Mouse (Mus musculus) CH12.LX (cell line): ENCODE measurements at regions not wholly inside any gene's neighbourhood (a gene's known extent, or its start where the extent isn't known, plus 50 kb on each side); places are given as distances from the start of the nearest gene placed in this dataset.

ENCODE experiments used
- DNase-seq: peaks from one replicate; pipeline ENCODE4 v3.0.0-alpha.2; 2013; ENCODE audit errors: extremely low read depth
- H3K27ac ChIP-seq: 2 replicates; pipeline ENCODE4 v1.5.1; 2012; ENCODE audit warnings: low read depth, mild to moderate bottlenecking, control low read depth, moderate library complexity; ENCODE audit not compliant: insufficient read depth
- H3K27me3 ChIP-seq: replicated peaks from 2 replicates; pipeline ENCODE3; 2012; ENCODE audit warnings: inconsistent platforms
- H3K36me3 ChIP-seq, 2 experiments: replicated peaks in 1 of 2; 2 replicates each; pipeline versions ENCODE3 to v1.6.1; 2012; ENCODE audit warnings: inconsistent platforms in 1 of 2, low read length in 1 of 2, mild to moderate bottlenecking in 1 of 2, mixed read lengths in 1 of 2, moderate library complexity in 1 of 2; ENCODE audit not compliant: control insufficient read depth in 1 of 2, insufficient read depth in 1 of 2
- H3K4me1 ChIP-seq, 2 experiments: 2 replicates each; pipeline ENCODE4 v1.6.1; 2012; ENCODE audit warnings: inconsistent platforms in 1 of 2, moderate library complexity in 1 of 2; ENCODE audit not compliant: insufficient read depth in 2 of 2, control insufficient read depth in 1 of 2
- H3K4me2 ChIP-seq: 2 replicates; pipeline ENCODE4 v1.6.1; 2012; ENCODE audit warnings: low read depth, mild to moderate bottlenecking, control low read depth; ENCODE audit not compliant: poor library complexity, insufficient read depth, severe bottlenecking
- H3K4me3 ChIP-seq, 3 experiments: fragments of 150-350 bp in 1 of 3; sonication (generic) in 1 of 3; replicated peaks in 1 of 3; 2 replicates each; pipeline versions ENCODE3 to v1.5.1; 2011 to 2012; ENCODE audit warnings: low read depth in 2 of 3, low read length in 2 of 3, mild to moderate bottlenecking in 2 of 3, moderate library complexity in 2 of 3, control low read depth in 1 of 3, improper control_type of control experiment in 1 of 3, inconsistent platforms in 1 of 3, mixed read lengths in 1 of 3; ENCODE audit not compliant: poor library complexity in 1 of 3
- H3K79me2 ChIP-seq: replicated peaks from 2 replicates; pipeline ENCODE4 v1.6.1; 2012; ENCODE audit warnings: mild to moderate bottlenecking, moderate library complexity; ENCODE audit not compliant: control insufficient read depth, poor library complexity, insufficient read depth, severe bottlenecking; ENCODE audit errors: extremely low read depth
- H3K9ac ChIP-seq: 2 replicates; pipeline ENCODE4 v1.6.1; 2012; ENCODE audit warnings: low read depth, mild to moderate bottlenecking, control low read depth, moderate library complexity; ENCODE audit not compliant: insufficient read depth
- H3K9me3 ChIP-seq: replicated peaks from 2 replicates; pipeline ENCODE3; 2012; ENCODE audit warnings: low read length, inconsistent platforms, mixed read lengths
- BHLHE40 ChIP-seq: IDR thresholded peaks from 2 replicates; pipeline ENCODE4 v1.6.1; 2011; ENCODE audit warnings: mild to moderate bottlenecking, low read depth, low read length, improper control_type of control experiment
- CHD1 ChIP-seq: IDR thresholded peaks from 2 replicates; pipeline ENCODE4 v1.6.1; 2012; ENCODE audit warnings: low read depth, low read length, improper control_type of control experiment, inconsistent platforms
- CHD2 ChIP-seq: IDR thresholded peaks from 2 replicates; pipeline ENCODE4 v1.6.1; 2011; ENCODE audit warnings: low read length, improper control_type of control experiment
- ELF1 ChIP-seq: IDR thresholded peaks from 2 replicates; pipeline ENCODE4 v1.6.1; 2014; ENCODE audit warnings: low read depth, mild to moderate bottlenecking, inconsistent platforms, low read length, improper control_type of control experiment
- ETS1 ChIP-seq: conservative IDR thresholded peaks from 2 replicates; pipeline ENCODE4 v1.6.1; 2012; ENCODE audit warnings: low read depth, mild to moderate bottlenecking, inconsistent platforms, low read length, improper control_type of control experiment, moderate library complexity
- GABPA ChIP-seq: IDR thresholded peaks from 2 replicates; pipeline ENCODE4 v1.6.1; 2012; ENCODE audit warnings: low read depth, low read length, improper control_type of control experiment, inconsistent platforms; ENCODE audit not compliant: insufficient replicate concordance
- IRF4 ChIP-seq: IDR thresholded peaks from 2 replicates; pipeline ENCODE4 v1.6.1; 2014; ENCODE audit warnings: low read depth, mild to moderate bottlenecking, inconsistent platforms, low read length, improper control_type of control experiment
- KAT2A ChIP-seq: IDR thresholded peaks from 2 replicates; pipeline ENCODE4 v1.6.1; 2012; ENCODE audit warnings: low read length, improper control_type of control experiment, inconsistent platforms; ENCODE audit not compliant: insufficient replicate concordance
- MAFK ChIP-seq: IDR thresholded peaks from 2 replicates; pipeline ENCODE4 v1.6.1; 2011; ENCODE audit warnings: low read length, improper control_type of control experiment; ENCODE audit not compliant: insufficient replicate concordance
- MAZ ChIP-seq: IDR thresholded peaks from 2 replicates; pipeline ENCODE4 v1.6.1; 2012; ENCODE audit warnings: low read depth, mild to moderate bottlenecking, inconsistent platforms, low read length, improper control_type of control experiment, moderate library complexity
- MYC ChIP-seq: IDR thresholded peaks from 2 replicates; pipeline ENCODE4 v1.6.1; 2011; ENCODE audit warnings: low read depth, mild to moderate bottlenecking, improper control_type of control experiment, low read length
- NELFE ChIP-seq: IDR thresholded peaks from 2 replicates; pipeline ENCODE4 v1.6.1; 2011; ENCODE audit warnings: low read depth, low read length, improper control_type of control experiment
- PAX5 ChIP-seq: IDR thresholded peaks from 2 replicates; pipeline ENCODE4 v1.6.1; 2012; ENCODE audit warnings: low read length, inconsistent platforms, mixed read lengths
- POLR2AphosphoS2 ChIP-seq: IDR thresholded peaks from 2 replicates; pipeline ENCODE4 v1.6.1; 2011; ENCODE audit warnings: low read depth, low read length, improper control_type of control experiment
- RAD21 ChIP-seq: IDR thresholded peaks from 2 replicates; pipeline ENCODE4 v1.6.1; 2011; ENCODE audit warnings: low read depth, mild to moderate bottlenecking, low read length, improper control_type of control experiment, moderate library complexity
- RCOR1 ChIP-seq: conservative IDR thresholded peaks from 2 replicates; pipeline ENCODE4 v1.6.1; 2012; ENCODE audit warnings: low read depth, mild to moderate bottlenecking, inconsistent platforms, low read length, improper control_type of control experiment
- SIN3A ChIP-seq: IDR thresholded peaks from 2 replicates; pipeline ENCODE4 v1.6.1; 2012; ENCODE audit warnings: low read length, improper control_type of control experiment, inconsistent platforms
- SMC3 ChIP-seq: IDR thresholded peaks from 2 replicates; pipeline ENCODE4 v1.6.1; 2011; ENCODE audit warnings: low read depth, low read length, improper control_type of control experiment
- TBP ChIP-seq: conservative IDR thresholded peaks from 2 replicates; pipeline ENCODE4 v1.6.1; 2011; ENCODE audit warnings: low read depth, low read length, improper control_type of control experiment
- TCF12 ChIP-seq: IDR thresholded peaks from 2 replicates; pipeline ENCODE4 v1.6.1; 2014; ENCODE audit warnings: low read depth, mild to moderate bottlenecking, inconsistent platforms, low read length, improper control_type of control experiment
- USF2 ChIP-seq: conservative IDR thresholded peaks from 2 replicates; pipeline ENCODE4 v1.6.1; 2011; ENCODE audit warnings: low read depth, low read length, improper control_type of control experiment
- ZC3H11A ChIP-seq: IDR thresholded peaks from 2 replicates; pipeline ENCODE4 v1.6.1; 2012; ENCODE audit warnings: low read depth, mild to moderate bottlenecking, inconsistent platforms, low read length, improper control_type of control experiment
- ZNF384 ChIP-seq: IDR thresholded peaks from 2 replicates; pipeline ENCODE4 v1.6.1; 2012; ENCODE audit warnings: low read depth, low read length, improper control_type of control experiment, inconsistent platforms
- dilution Hi-C: fragments of 300-500 bp; cut with MboI; formaldehyde crosslinking; loops from 2 replicates; pipeline ENCODE4 v1.14.3; 2020; ENCODE audit warnings: low sequenced_read_pairs; ENCODE audit not compliant: extremely low pct_unique_long_range_greater_than_20kb, extremely low pct_ligation_motif_present
- in situ Hi-C: fragments of 300-500 bp; cut with MboI; formaldehyde crosslinking; loops from 3 replicates; pipeline ENCODE4 v1.14.3; 2019; ENCODE audit warnings: low sequenced_read_pairs, low pct_ligation_motif_present, low pct_unique_long_range_greater_than_20kb, mixed read lengths

DNA sequence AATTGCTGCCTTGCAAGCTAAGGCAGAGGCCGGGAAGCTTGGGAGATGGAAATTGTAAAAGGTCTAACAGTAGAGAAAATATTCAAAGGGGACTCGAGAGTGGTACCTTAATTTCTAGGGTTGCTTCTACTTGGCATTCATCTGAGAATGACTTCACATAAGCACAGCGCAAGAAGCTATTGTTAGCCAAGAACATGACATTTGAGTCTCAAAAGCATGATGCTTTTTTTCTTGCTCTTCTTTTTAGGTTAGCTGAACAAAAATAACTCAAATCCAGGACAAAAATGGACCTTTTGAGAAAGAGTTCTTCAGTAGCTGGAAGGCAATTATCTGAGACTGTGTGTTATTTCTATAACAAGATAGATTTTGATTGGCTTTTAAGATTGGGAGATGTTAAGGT, 1042.0 kb upstream of the Cited2 start:
- DNase-seq = no peak
- H3K9ac ChIP-seq = no peak overlapping the region
- no peaks in the 10 kb centered on the region for H3K79me2 ChIP-seq
- dilution Hi-C loops = no loop called here
- no peak for TF ChIP-seq NELFE
- TF ChIP-seq GABPA = no peak
- no peak for TF ChIP-seq BHLHE40
- TF ChIP-seq POLR2AphosphoS2 = no peak
- TF ChIP-seq MAZ = no peak
- no peak for TF ChIP-seq RAD21
- TF ChIP-seq PAX5 = no peak
- TF ChIP-seq TBP = no peak
- no peak for TF ChIP-seq TCF12
- no peak for TF ChIP-seq CHD2
- H3K27ac ChIP-seq = no peak overlapping the region
- in situ Hi-C loops = no loop called here
- H3K4me1 ChIP-seq = no peaks in the 10 kb centered on the region
- H3K4me3 ChIP-seq = no peak overlapping the region
- no peaks in the 10 kb centered on the region for H3K36me3 ChIP-seq
- no peaks in the 10 kb centered on the region for H3K27me3 ChIP-seq
- no peak overlapping the region for H3K4me2 ChIP-seq
- H3K9me3 ChIP-seq = no peaks in the 10 kb centered on the region

DNA sequence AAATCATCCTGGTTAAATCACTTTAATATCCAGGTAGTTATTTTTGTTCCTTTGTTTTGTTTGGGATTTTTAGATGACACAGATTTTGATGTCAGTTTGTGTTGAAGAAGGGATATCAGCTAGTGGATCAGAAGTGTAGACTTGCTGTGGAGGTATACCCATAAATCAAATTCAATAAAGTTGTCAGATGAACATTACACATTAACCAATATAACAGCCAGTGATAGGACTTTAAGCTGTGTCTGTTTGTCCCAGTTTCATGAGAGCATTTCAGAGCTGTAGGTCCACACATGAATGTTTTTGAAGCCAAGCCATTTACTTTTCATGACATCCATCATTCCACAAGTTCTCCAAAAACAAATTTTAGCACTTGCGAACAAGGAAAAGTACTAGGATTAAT, 1037.7 kb upstream of the Cited2 start:
- Histone ChIP-seq H3K4me3 (no peak overlapping the region), H3K79me2 (no peaks in the 10 kb centered on the region), H3K4me2 (no peak overlapping the region), H3K27ac (no peak overlapping the region), H3K27me3 (no peaks in the 10 kb centered on the region), H3K9ac (no peak overlapping the region), H3K9me3 (no peaks in the 10 kb centered on the region), H3K4me1 (no peaks in the 10 kb centered on the region), H3K36me3 (no peaks in the 10 kb centered on the region)
- dilution Hi-C loops = no loop called here
- no peak for DNase-seq
- in situ Hi-C loops = no loop called here
- TF ChIP-seq MYC (no peak), ELF1 (no peak), MAFK (no peak), TCF12 (no peak), BHLHE40 (no peak), USF2 (no peak), RAD21 (no peak), NELFE (no peak), SMC3 (no peak), PAX5 (no peak), POLR2AphosphoS2 (no peak), SIN3A (no peak), ZNF384 (no peak), ETS1 (no peak), KAT2A (no peak), ZC3H11A (no peak), RCOR1 (no peak), IRF4 (no peak), CHD1 (no peak), GABPA (no peak)
